Mouse (Mus musculus): ENCODE data around the gene Gm20661. TPM values are rescaled to one million over a fixed set of nuclear protein-coding genes. Genes with fewer than 3 reads are reported as not detected.
A peak's percentile ranks its signal among the peaks of the same experiment; 100 is the strongest.

Gm20661 gene
- total RNA-seq, 2 experiments from 2014 or later: 0.42 TPM; not detected in 1

DNA sequence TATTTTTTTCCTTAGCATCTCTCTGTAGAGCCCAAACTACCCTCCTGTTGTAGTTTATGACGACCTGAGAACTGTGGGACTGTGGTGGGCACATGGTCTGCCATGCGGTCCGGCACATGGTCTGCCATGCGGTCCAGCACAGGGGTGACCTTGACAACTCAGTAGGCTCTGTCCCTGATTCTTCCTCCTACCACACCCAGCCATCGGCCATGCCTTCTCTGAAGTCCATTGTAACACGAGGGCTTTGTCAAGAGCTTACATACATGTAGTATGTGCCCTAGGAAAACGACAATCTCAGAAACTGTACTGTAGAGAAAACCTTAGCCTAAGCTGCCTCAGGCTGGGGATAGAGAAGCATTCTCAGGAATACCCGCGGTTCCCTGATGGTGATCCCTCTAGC, 18.2 kb upstream of the Gm20661 start:
- no peak for ATAC-seq (replicated peaks; ENCODE audit: low FRiP score, low TSS enrichment, poor library complexity, severe bottlenecking)

DNA sequence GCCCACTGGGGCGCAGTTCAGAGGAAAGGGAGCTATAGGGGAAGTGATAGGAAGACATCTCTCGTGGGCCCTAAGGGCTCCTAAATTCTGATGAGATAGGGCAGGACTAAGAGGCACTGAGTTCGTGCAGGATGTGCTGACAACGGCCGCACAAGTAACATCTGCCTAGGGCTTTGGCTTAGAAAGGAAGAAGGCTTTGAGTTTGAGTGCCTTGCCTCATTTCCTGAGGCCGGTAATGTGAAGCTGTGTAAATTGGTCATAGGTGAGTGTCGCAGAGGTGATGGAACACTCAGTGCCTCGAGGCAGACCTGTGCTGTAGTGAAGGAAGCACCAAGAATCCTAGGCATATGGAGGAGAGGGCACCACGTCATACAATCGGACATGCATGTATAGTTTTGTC, 16.2 kb upstream of the Gm20661 start:
- no peak for ATAC-seq (replicated peaks; ENCODE audit: low FRiP score, low TSS enrichment, poor library complexity, severe bottlenecking)

- no peak for ATAC-seq (replicated peaks; ENCODE audit: low FRiP score, low TSS enrichment, poor library complexity, severe bottlenecking)
Observed at GRCm38 (mm10) chr9:107967437-107967836, 15.4 kb upstream of the Gm20661 start.

- ATAC-seq (replicated peaks; ENCODE audit: low FRiP score, low TSS enrichment, poor library complexity, severe bottlenecking): no peak
Observed at GRCm38 (mm10) chr9:107968531-107968930, 14.3 kb upstream of the Gm20661 start.

DNA sequence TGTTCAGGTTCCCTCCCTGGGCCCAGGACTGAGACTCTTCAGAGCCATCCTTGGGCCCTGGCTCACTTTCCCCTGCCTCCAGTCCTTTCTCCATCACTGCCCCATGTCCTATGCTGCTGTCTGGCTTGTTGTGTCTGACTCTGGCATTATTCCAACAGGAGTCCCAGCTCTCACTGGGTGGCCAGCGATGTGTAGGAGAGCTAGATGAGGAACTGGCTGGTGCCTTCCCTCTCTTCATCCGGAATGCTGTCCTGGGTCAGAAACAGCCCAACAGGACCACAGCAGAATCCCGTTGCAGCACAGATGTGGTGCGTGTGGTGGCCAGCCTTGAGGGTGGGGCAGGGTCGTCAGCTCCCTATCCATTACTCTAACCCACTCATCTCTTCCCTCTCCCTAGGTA, 12.5 kb upstream of the Gm20661 start:
- no peak for ATAC-seq (replicated peaks; ENCODE audit: low FRiP score, low TSS enrichment, poor library complexity, severe bottlenecking)

GRCm38 (mm10) chr9:107971690-107972541, 10.9 kb upstream of the Gm20661 start:
- ATAC-seq (replicated peaks; ENCODE audit: low FRiP score, low TSS enrichment, poor library complexity, severe bottlenecking): peak; percentile 79

GRCm38 (mm10) chr9:107974491-107975171, 8.2 kb upstream of the Gm20661 start:
- peak; percentile 49 for ATAC-seq (replicated peaks; ENCODE audit: low FRiP score, low TSS enrichment, poor library complexity, severe bottlenecking)

DNA sequence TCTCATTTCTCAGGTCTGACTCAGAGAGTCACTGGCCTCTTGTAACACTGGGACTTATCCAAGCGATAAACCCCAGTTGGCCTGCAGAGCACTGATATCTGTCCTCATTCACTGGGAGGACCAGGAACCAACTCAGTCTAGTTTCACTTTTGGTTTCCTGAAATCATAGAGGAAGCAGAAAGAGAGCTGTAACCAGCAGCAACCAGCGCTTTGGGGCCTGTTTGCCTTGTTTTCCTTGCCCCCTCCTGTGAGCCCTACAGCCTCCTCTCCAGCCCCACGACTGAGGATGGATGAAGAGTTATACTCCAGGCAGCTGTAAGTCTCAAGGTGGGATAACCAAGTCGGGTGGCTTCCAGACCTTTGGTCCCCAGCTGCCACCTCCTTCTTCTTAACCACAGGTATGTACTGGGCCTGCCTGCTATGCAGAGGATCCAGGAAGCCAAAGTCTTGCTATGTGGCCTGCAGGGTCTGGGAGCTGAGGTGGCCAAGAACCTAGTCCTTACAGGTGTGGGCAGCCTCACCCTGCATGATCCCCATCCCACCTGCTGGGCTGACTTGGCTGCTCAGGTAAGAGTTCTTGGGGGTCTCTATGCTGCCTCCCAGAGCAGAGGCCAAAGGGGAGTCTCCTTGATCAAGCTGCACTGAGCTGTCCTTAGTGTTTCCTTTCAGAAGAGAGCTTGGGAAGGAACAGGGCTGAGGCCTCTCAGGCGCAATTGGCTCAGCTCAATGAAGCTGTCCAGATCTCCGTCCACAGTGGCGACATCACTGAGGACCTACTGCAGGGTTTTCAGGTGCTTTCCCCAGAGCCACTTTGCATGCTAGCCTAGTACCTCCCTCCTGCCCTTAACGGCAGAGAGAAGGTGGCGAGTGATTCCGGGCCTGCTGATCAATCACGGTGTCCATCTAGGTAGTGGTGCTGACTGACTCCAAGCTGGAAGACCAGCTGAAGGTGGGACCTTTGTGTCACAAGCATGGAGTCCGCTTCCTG, 7.2 kb upstream of the Gm20661 start, which contains the start of gene Uba7:
TSS of gene Uba7 (plus strand) at position 107 of the 988 bp plus-strand sequence.
- ATAC-seq (replicated peaks; ENCODE audit: low FRiP score, low TSS enrichment, poor library complexity, severe bottlenecking): peak; percentile 62

- no peak for ATAC-seq (replicated peaks; ENCODE audit: low FRiP score, low TSS enrichment, poor library complexity, severe bottlenecking)
Observed at GRCm38 (mm10) chr9:107978815-107979214, 4.0 kb upstream of the Gm20661 start.

DNA sequence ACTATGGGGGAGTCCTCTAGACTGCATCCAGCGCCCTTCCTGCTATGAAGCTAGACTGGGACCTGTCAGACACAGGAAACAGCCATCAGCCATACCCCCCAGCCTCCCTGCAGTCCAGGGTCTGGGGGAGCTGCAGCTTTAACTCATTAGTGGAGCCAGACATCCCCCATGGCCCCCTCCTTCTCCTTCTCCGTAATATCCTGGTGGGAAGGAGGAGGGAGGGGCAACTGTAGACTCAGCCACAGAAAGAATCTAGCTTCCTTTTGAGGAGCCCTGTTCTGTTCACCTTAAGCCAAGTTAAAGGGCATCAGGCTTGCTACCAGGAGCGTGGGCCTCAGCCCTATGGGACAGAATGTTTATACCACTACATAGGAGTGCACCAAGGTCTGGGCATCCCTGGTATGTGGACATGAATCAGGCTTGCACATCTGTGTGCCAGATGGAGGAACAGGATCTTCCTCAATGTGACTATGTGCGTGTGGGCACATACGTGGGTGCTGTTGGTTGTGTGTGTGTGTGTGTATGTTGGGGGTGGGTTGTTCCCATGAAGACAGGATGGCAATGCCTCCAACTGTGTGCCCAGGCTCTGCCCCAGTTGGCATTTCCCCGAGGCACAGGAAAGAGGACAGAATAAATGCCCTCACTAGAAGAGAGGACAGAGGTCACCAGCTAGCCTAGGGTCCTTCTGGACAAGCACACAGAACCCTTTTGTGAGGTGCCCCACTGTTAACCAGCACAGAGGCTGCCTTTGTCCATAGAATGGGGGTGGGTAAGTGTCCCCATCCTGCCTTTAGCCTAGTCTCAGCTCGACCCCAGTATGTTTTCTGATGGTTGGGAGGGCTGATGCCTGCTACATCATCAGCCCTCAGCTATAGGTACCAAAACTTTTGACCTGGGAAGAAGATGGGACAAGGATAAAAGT, 913 bp upstream of the Gm20661 start:
- ATAC-seq (replicated peaks; ENCODE audit: low FRiP score, low TSS enrichment, poor library complexity, severe bottlenecking): no peak

DNA sequence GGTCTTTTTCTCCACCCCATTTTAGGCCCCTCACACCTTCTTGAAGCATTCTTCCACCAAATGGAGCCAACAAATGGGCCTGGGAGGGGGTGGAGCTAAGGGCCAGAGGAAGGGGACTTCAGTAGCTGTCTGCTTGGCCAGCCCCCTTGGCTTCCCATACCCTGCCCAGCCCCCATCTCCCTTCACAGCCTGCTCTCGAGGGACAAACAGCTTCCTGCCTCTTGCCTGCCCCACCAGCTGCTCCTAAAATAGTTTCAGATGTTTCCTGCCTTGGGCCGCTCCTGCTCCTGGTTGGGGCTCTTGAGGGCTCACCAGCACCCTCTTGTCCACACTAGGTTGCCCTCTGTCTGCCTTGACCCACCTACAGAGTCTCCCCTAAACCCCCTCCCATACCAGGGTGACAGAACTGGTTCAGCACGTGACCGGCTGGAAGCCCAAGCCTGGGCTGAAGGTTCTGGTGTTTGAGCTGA, 598 bp downstream of the Gm20661 start:
- ATAC-seq (replicated peaks; ENCODE audit: low FRiP score, low TSS enrichment, poor library complexity, severe bottlenecking): no peak

DNA sequence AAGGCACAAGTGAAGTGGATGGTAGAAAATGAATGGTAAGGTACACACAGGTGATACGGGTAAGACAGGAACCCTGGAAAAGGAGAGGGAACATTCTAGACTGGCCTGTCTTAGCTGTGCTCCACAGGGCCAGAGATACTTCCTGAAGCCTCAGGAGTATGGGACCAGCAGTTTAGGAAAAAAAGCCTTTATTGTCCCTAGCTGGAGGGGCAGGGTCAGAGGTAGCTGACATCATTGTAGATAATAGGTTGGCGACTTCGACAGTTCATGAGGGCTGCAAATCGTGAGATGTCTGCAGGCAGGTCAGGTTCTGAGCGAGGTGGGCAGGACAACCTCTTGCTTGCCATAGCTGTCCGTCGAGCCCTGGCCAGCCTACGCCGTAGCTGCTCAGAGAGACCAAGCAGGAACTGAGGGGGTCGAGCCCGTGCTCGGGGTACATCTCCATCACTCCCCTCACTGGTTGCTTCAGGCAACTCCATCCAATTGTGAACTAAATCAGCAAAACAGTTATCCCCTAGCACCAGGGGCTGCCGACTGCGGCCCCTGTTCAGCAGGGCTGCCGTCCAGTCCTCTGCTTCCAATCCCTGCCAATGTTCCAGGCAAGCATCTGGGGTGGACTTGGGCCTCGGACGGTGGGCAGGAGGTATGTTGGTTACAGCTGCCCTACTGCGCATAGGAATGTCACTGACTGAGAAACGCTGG, 1.3 kb downstream of the Gm20661 start:
- ATAC-seq (replicated peaks; ENCODE audit: low FRiP score, low TSS enrichment, poor library complexity, severe bottlenecking): no peak

DNA sequence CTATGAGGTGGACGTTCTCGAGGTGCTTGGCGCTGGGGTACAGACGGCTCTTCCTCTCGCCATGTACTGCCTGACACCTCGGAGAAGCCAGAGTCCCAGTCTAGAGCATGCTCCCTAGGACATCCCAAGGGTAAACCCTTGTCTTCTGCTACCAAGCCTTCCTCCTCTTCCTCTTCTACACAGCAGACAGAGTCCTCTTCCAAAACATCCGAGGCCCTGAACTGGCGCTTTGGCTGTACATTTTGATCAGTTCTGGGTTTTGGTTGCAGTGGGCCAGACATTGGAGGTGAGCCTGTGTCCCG, 1.8 kb downstream of the Gm20661 start:
- no peak for ATAC-seq (replicated peaks; ENCODE audit: low FRiP score, low TSS enrichment, poor library complexity, severe bottlenecking)

GRCm38 (mm10) chr9:107985131-107986119, 2.6 kb downstream of the Gm20661 start, which contains the start of gene Inka1:
Inka1 (minus strand) TSS chr9:107985879.
- ATAC-seq (replicated peaks; ENCODE audit: low FRiP score, low TSS enrichment, poor library complexity, severe bottlenecking): peak; percentile 66

DNA sequence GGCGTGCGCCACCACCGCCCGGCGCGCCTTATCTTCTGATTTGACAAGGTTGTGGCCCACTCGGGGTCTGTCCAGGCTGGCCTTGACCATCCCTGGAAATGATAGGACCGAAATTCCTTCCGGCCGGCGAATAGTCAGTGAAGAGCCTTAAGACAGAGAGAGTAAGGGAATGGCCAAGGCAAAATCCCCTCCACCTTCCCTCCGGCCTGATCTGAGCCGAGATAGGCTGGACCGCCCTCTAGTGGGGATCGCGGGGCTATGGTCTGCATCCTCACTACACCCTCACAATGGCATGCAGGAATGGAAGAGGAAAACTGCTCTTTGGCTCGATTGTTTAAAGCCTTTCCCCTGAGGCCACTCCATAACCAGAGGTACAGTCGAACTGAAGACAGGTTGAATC, 3.5 kb downstream of the Gm20661 start:
- 0 out of 2 replicates have a peak, but pooled peaks have one; percentile 24 for ATAC-seq (replicated peaks; ENCODE audit: low FRiP score, low TSS enrichment, poor library complexity, severe bottlenecking)

DNA sequence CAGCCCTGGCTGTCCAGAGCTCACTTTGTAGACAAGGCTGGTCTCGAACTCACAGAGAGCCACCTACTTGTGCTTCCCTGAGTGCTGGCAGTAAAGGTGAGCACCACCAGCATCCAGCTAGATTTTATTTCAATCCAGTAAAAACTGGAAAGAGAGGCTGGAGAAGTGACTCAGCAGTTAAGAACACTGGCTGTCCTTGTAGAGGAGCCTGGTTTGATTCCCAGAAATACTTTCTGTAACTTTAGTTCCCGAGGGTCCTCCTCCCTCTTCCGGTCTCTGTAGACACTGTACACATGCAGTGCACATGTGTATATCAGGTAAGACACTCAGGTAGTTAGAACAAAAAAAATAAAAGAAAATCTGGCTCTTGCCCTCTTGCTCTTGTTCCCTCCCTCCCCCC, 5.1 kb downstream of the Gm20661 start:
- no peak for ATAC-seq (replicated peaks; ENCODE audit: low FRiP score, low TSS enrichment, poor library complexity, severe bottlenecking)

DNA sequence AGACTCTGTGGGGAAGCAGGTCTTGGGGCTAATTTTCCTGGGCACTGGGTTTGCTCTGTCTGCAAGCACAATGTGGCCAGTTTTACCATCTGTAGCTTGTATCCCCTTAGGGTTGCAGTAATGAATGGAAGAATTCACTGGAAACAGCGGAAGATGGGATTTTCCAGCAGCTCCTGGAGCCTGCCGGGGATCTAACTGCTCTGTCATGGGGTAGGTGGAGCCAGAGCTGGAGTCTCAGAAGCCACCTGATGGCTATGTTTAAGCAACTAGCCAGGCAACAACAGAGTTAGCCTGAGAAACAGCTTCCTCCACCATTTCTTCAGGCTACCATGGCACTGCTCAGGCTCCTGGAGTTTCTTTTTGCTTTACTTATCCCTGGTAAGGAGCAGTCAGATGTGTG, 9.3 kb downstream of the Gm20661 start, which contains the start of gene Cdhr4:
TSS of gene Cdhr4 (plus strand) at position 301 of the 400 bp plus-strand sequence.
- ATAC-seq (replicated peaks; ENCODE audit: low FRiP score, low TSS enrichment, poor library complexity, severe bottlenecking): no peak
